Mouse (Mus musculus): Measurements from ENCODE around the gene Nlrp10.

Nlrp10 gene

DNA sequence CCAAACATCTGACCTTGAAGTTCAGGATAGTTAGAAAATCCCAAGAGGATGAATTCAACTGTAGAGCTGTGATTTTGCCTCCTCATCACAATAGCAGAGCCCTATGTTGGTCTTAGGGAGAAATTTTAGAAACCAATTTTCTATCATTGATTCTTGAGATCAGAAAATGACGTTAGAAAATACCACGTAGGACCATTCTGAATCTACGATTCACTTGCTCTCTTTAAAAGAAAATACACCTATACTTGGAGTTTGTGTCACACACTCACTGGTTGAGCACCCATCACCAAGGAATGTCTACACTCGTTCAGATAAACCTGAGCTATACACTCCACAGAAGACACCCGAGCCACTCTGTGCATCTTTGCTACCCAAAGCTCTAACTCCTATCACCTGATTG is 35.7 kb downstream of the Nlrp10 start, which contains the start of gene Olfr519:
Gene Olfr519 (minus strand): TSS at position 101 of the 400 bp plus-strand sequence.
- DNase-seq (ENCODE audit: low read depth, low spot score): no peak

DNA sequence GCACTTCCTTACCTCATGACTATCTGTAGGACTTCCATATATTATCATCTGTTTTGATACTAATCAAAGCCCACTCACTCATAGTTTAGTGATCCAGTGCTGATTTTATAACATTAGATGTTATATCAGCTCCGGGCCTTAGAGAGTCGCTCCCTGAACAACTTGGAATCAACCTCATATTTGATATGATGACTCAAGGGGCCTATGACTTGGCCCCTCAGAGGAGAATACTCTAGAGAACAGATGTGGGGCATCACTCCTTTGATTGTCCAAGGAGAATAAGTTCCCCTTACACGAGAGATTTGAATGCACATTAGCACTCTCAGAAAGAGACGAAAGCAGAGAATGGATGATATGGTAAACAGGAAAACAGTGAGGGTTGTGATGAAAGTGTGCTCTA is 45.1 kb downstream of the Nlrp10 start, which contains the start of gene Olfr518:
Gene Olfr518 (minus strand): TSS at position 101 of the 400 bp plus-strand sequence.
- DNase-seq (ENCODE audit: low read depth, low spot score): no peak

DNA sequence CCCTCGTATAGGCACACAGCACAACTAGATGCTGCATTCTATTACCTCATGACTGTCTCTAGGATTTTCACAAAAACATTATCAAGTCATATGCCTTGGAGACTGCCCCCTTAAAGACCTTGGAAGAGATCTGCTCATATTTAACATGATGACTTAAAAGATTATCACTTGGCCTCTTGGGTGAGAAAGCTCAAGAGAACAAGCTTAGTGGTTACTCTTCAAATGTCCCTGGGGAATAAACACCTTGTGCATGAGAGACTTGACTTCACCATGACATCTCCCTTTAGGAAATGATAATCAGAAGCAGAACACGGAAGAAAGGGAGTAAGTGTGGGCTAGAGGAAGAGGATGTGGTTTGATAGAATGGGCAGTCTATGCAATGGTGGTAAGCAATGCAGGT is 57.7 kb downstream of the Nlrp10 start, which contains the start of gene Olfr517:
Gene Olfr517 (minus strand): TSS at position 101 of the 400 bp plus-strand sequence.
- no peak for DNase-seq (ENCODE audit: low read depth, low spot score)

Measured in retina, postnatal 7 days (tissue).